Mouse (Mus musculus): ENCODE results near the gene 4833423E24Rik. TPM values are rescaled to one million over a fixed set of nuclear protein-coding genes. Genes with fewer than 3 reads are reported as not detected.
A peak's percentile ranks its signal among the peaks of the same experiment; 100 is the strongest.

The 4833423E24Rik gene
- 15.1 and 16.6 TPM in 2 replicates for polyA plus RNA-seq (2015; fragmentation: Nextera tagmentation; extraction: Ambion mirVana)

- no peak for ATAC-seq (ENCODE audit: insufficient number of reproducible peaks, low FRiP score, low TSS enrichment, low read depth)
- Histone ChIP-seq H3K9me3 (no peaks in the 10 kb centered on the region), H3K27ac (no peak within 1 kb of the TSS), H3K4me1 (no peaks in the 10 kb centered on the region), H3K36me3 (no peaks in the 10 kb centered on the region), H3K9ac (no peak within 1 kb of the TSS), H3K4me2 (no peak within 1 kb of the TSS), H3K27me3 (no peaks in the 10 kb centered on the region), H3K4me3 (no peak within 1 kb of the TSS)
- WGBS: 36% methylated on average over 4 of the region's 4 CpGs
Measured at GRCm38 (mm10) chr2:85518879-85519278, at the start of gene 4833423E24Rik. 4833423E24Rik (minus strand) TSS chr2:85519024.

DNA sequence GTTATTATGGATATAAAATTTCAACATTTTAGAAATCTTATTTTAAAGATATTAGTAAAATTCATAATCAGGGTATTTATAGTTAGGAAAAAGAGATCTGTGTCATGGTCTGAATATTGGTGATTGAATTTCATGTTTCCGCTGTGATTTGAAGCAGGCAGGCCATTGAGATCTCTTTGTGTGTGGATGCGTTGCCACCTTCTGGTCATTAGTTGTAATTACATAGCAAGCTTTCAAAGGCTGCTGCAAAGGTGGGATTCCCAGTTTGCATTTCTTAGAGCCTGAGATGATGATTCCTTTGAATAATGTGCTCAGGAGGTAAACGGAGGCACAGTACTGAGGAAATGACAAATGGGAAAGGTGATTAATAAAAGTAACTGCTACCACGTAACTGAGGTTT is 42.4 kb upstream of the 4833423E24Rik start:
- Histone ChIP-seq H3K27me3 (no peaks in the 10 kb centered on the region), H3K36me3 (no peaks in the 10 kb centered on the region), H3K4me3 (no peak overlapping the region), H3K27ac (no peak overlapping the region), H3K9me3 (no peaks in the 10 kb centered on the region), H3K4me1 (no peaks in the 10 kb centered on the region), H3K4me2 (no peak overlapping the region), H3K9ac (no peak overlapping the region)
- WGBS: 22% methylated on average over 4 of the region's 4 CpGs
- ATAC-seq (ENCODE audit: insufficient number of reproducible peaks, low FRiP score, low TSS enrichment, low read depth): no peak

DNA sequence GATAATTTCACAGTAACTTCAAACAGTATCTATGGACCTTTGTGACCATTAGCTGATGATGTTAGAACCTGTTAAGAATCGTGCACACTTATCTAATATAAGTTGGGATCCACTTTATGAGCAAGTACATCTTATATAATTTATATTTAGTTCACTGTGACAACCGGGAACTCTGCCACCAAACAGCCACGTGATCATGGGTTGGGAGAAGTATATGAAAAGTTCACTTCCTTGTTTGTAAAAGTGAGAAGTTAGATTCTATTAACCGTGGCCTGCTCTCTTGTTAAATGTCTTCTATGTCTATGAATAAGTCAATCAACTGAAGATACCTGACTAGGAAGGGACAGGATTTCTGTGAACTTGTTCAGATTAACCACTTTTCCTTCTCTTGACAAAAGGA is 41.4 kb upstream of the 4833423E24Rik start:
- no peak overlapping the region for H3K27ac ChIP-seq
- no peaks in the 10 kb centered on the region for H3K4me1 ChIP-seq
- H3K4me3 ChIP-seq: no peak overlapping the region
- 54% methylated on average over 4 of the region's 4 CpGs for WGBS
- H3K27me3 ChIP-seq: no peaks in the 10 kb centered on the region
- H3K36me3 ChIP-seq: no peaks in the 10 kb centered on the region
- no peak for ATAC-seq (ENCODE audit: insufficient number of reproducible peaks, low FRiP score, low TSS enrichment, low read depth)
- no peak overlapping the region for H3K4me2 ChIP-seq
- H3K9me3 ChIP-seq: no peaks in the 10 kb centered on the region
- no peak overlapping the region for H3K9ac ChIP-seq

GRCm38 (mm10) chr2:85554806-85555205 is 36.0 kb upstream of the 4833423E24Rik start:
- H3K4me2 ChIP-seq: no peak overlapping the region
- H3K4me3 ChIP-seq: no peak overlapping the region
- H3K27me3 ChIP-seq: no peaks in the 10 kb centered on the region
- 46% methylated on average over 1 of the region's 1 CpGs for WGBS
- ATAC-seq (ENCODE audit: insufficient number of reproducible peaks, low FRiP score, low TSS enrichment, low read depth): no peak
- no peak overlapping the region for H3K9ac ChIP-seq
- no peaks in the 10 kb centered on the region for H3K9me3 ChIP-seq
- H3K36me3 ChIP-seq: no peaks in the 10 kb centered on the region
- 0 out of 2 replicates have a peak overlapping the region, but pooled peaks have one; percentile 18 for H3K27ac ChIP-seq
- H3K4me1 ChIP-seq: no peaks in the 10 kb centered on the region

GRCm38 (mm10) chr2:85533934-85534333 is 15.1 kb upstream of the 4833423E24Rik start:
- no peak for ATAC-seq (ENCODE audit: insufficient number of reproducible peaks, low FRiP score, low TSS enrichment, low read depth)
- Histone ChIP-seq H3K27me3 (no peaks in the 10 kb centered on the region), H3K9ac (no peak overlapping the region), H3K36me3 (no peaks in the 10 kb centered on the region), H3K4me1 (no peaks in the 10 kb centered on the region), H3K27ac (no peak overlapping the region), H3K4me2 (no peak overlapping the region), H3K9me3 (no peaks in the 10 kb centered on the region), H3K4me3 (no peak overlapping the region)
- WGBS: 57% methylated on average over 1 of the region's 1 CpGs

DNA sequence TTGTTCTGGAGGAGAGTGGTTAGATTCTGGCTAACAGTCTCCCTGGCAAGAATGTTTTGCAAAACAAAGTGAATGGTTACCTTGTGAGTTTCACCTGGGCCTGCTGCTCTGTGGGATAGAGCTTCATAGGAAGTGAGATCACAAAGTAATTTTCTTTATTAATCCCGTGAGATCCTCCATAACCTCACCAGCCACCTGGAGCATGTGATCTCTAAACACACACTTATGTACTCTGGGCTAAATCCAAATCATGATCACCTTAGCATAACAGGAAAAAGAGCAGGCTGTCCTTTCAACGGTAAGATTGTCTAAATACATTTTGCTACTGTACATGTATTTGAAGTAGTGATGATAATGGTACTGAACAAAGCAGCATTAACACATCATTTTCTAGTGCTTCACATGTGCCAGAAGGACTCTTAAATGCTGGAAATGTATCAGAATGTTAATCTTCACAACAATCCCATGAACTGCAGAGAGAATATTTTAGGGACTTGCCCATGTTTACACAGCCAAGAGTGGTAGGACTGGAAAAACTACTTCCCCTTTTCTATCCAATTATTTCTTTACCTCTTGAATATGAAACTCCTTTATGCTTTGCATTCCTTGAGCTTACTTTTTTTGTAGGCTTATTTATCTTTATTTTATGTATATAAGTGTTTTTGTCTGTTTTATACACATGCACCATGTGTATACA is 13.4 kb upstream of the 4833423E24Rik start:
- Histone ChIP-seq H3K4me3 (no peak overlapping the region), H3K4me2 (no peak overlapping the region), H3K36me3 (no peaks in the 10 kb centered on the region), H3K27me3 (no peaks in the 10 kb centered on the region), H3K9ac (no peak overlapping the region), H3K27ac (no peak overlapping the region), H3K4me1 (no peaks in the 10 kb centered on the region), H3K9me3 (no peaks in the 10 kb centered on the region)
- ATAC-seq (ENCODE audit: insufficient number of reproducible peaks, low FRiP score, low TSS enrichment, low read depth): no peak
- WGBS: 58% methylated on average over 2 of the region's 2 CpGs

- ATAC-seq (ENCODE audit: insufficient number of reproducible peaks, low FRiP score, low TSS enrichment, low read depth): no peak
- H3K4me3 ChIP-seq: no peak overlapping the region
- H3K27ac ChIP-seq: no peak overlapping the region
- no peaks in the 10 kb centered on the region for H3K9me3 ChIP-seq
- 85% methylated on average over 2 of the region's 2 CpGs for WGBS
- no peaks in the 10 kb centered on the region for H3K36me3 ChIP-seq
- H3K4me2 ChIP-seq: no peak overlapping the region
- H3K27me3 ChIP-seq: no peaks in the 10 kb centered on the region
- no peak overlapping the region for H3K9ac ChIP-seq
- H3K4me1 ChIP-seq: no peaks in the 10 kb centered on the region
Measured at GRCm38 (mm10) chr2:85522859-85523489, 4.2 kb upstream of the 4833423E24Rik start.

- no peak for ATAC-seq (ENCODE audit: insufficient number of reproducible peaks, low FRiP score, low TSS enrichment, low read depth)
- no peak overlapping the region for H3K27ac ChIP-seq
- 65% methylated on average over 10 of the region's 10 CpGs for WGBS
- H3K9ac ChIP-seq: no peak overlapping the region
- no peaks in the 10 kb centered on the region for H3K9me3 ChIP-seq
- H3K4me3 ChIP-seq: no peak overlapping the region
- no peaks in the 10 kb centered on the region for H3K27me3 ChIP-seq
- no peak overlapping the region for H3K4me2 ChIP-seq
- H3K36me3 ChIP-seq: no peaks in the 10 kb centered on the region
- H3K4me1 ChIP-seq: no peaks in the 10 kb centered on the region
Measured at GRCm38 (mm10) chr2:85518292-85518691, 532 bp downstream of the 4833423E24Rik start.

DNA sequence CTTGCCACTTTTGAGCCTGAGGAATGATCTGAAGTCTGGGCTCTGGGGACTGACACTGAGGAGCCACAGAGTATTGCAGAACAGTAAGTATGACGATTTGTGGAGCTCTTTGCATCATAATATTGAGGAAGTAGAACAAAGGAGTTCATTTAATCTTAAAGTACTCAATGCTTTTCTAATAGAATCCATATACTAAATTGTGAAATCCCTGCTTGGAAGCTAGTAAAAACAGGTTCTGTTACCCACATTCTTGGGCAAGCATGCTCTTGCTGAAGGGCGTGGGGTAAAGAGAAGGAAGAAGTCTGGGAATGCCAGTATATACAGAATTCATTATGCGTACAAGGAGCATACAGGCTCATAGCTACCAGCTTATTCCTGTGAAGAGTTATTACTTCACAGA is 8.4 kb downstream of the 4833423E24Rik start:
- no peak for ATAC-seq (ENCODE audit: insufficient number of reproducible peaks, low FRiP score, low TSS enrichment, low read depth)
- Histone ChIP-seq H3K4me2 (no peak overlapping the region), H3K36me3 (no peaks in the 10 kb centered on the region), H3K27me3 (no peaks in the 10 kb centered on the region), H3K27ac (no peak overlapping the region), H3K9ac (no peak overlapping the region), H3K4me3 (no peak overlapping the region), H3K9me3 (no peaks in the 10 kb centered on the region), H3K4me1 (no peaks in the 10 kb centered on the region)
- WGBS: 49% methylated on average over 3 of the region's 3 CpGs

- Histone ChIP-seq H3K36me3 (no peaks in the 10 kb centered on the region), H3K4me2 (no peak overlapping the region), H3K4me1 (no peaks in the 10 kb centered on the region), H3K27me3 (no peaks in the 10 kb centered on the region), H3K4me3 (no peak overlapping the region), H3K27ac (no peak overlapping the region), H3K9ac (no peak overlapping the region), H3K9me3 (no peaks in the 10 kb centered on the region)
- WGBS: 79% methylated on average over 5 of the region's 5 CpGs
- ATAC-seq (ENCODE audit: insufficient number of reproducible peaks, low FRiP score, low TSS enrichment, low read depth): no peak
Measured at GRCm38 (mm10) chr2:85490396-85490795, 28.4 kb downstream of the 4833423E24Rik start.

GRCm38 (mm10) chr2:85466801-85467325 is 52.0 kb downstream of the 4833423E24Rik start:
- H3K4me3 ChIP-seq: no peak overlapping the region
- H3K27me3 ChIP-seq: no peaks in the 10 kb centered on the region
- H3K9me3 ChIP-seq: no peaks in the 10 kb centered on the region
- no peak overlapping the region for H3K27ac ChIP-seq
- no peak overlapping the region for H3K4me2 ChIP-seq
- WGBS: 73% methylated on average over 3 of the region's 3 CpGs
- H3K4me1 ChIP-seq: no peaks in the 10 kb centered on the region
- H3K36me3 ChIP-seq: no peaks in the 10 kb centered on the region
- ATAC-seq (ENCODE audit: insufficient number of reproducible peaks, low FRiP score, low TSS enrichment, low read depth): no peak
- no peak overlapping the region for H3K9ac ChIP-seq

DNA sequence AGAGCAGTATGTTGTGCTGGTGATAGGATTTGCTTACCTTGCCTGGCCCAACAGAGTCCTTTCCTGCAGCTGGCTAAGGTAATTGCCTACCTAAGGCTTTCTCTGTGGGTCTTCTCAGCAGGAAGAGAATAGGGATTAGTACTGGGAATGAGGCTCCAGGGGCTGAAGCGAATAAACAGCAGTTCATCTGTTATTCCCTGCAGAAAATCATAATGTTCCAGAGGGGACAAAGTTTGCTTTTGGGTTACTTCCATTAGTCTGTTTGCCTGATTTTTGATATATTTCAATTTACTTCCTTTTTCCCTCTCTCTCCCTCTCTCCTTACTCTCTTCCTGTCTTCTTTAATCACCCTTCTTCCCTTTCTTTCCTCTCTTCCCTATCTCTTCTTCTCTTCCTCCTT is 75.3 kb downstream of the 4833423E24Rik start, which contains the start of gene Olfr995:
TSS of gene Olfr995 (minus strand) at position 101 of the 400 bp plus-strand sequence.
- Histone ChIP-seq H3K36me3 (no peaks in the 10 kb centered on the region), H3K27me3 (no peaks in the 10 kb centered on the region), H3K9ac (no peak within 1 kb of the TSS), H3K4me3 (no peak within 1 kb of the TSS), H3K9me3 (no peaks in the 10 kb centered on the region), H3K4me1 (no peaks in the 10 kb centered on the region), H3K27ac (no peak within 1 kb of the TSS), H3K4me2 (no peak within 1 kb of the TSS)
- WGBS: 18% methylated on average over 1 of the region's 1 CpGs
- no peak for ATAC-seq (ENCODE audit: insufficient number of reproducible peaks, low FRiP score, low TSS enrichment, low read depth)
